Mouse (Mus musculus): Measurements from ENCODE around the gene Abcb9. TPM values are rescaled to one million over a fixed set of nuclear protein-coding genes. Genes with fewer than 3 reads are reported as not detected.

Gene Abcb9
- polyA plus RNA-seq, 1 experiment = 7.0 TPM

DNA sequence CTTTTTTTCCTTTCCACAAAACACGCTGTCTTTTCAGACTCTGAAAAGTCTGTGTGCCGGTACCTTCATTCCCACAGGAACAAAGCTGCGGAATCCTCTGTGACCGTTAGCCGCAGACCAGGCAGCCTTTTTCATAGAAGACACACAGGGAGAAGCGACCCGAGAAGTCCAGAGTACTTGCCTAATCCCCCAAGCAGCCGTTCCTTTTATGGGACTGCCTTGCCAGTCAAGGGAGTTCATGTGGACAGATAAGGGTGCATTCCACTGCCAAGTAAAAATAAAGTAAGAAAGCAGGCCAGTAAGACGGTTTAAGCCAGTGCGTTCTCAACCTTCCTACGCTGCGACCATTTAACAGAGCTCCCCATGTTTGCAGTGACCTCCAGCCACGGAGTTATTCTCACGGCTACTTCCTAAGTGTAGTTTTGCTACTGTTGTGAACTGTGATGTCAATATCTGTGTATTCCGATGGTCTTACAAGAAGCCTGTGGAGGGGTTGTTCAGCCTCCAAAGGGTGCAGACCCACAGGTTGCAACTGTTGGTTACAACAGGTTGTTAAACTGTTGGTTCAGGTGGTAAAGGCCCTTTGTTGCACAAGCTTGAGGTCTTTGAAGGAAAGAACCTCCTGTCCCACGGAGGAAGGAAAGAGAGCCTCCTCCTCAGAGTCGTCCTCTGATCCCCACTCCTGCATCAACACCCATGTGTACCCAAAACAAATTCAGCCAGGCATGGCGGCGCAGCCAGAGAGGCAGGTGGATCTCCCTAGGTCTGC lies 67.7 kb downstream of the Abcb9 start:
- TF ChIP-seq CTCF (IDR thresholded peaks at IDR 0.05; ENCODE audit: extremely low read depth, insufficient read depth, insufficient read length, insufficient replicate concordance) (no peak), POLR2A (IDR thresholded peaks at IDR 0.05; ENCODE audit: low read depth, low read length) (no peak)
- Histone ChIP-seq H3K4me3 (ENCODE audit: extremely low read depth, insufficient read depth, insufficient read length) (no peak overlapping the region), H3K36me3 (ENCODE audit: control insufficient read depth, insufficient read depth, low read length) (no peaks in the 10 kb centered on the region), H3K27ac (ENCODE audit: insufficient read depth, low read length) (peak overlapping the region; percentile 49), H3K27me3 (ENCODE audit: control insufficient read depth, insufficient read depth, low read length) (no peaks in the 10 kb centered on the region), H3K4me1 (ENCODE audit: control insufficient read depth, insufficient read depth, insufficient read length) (peaks cover 32% of the 10 kb centered on the region)
- no peak for DNase-seq (ENCODE audit: low read depth in 1 of 2, low spot score in 2 of 2)
- WGBS = 70% methylated on average over 19 of the region's 19 CpGs

- 88% methylated on average over 5 of the region's 5 CpGs for WGBS
- no peaks in the 10 kb centered on the region for H3K36me3 ChIP-seq (ENCODE audit: control insufficient read depth, insufficient read depth, low read length)
- no peak overlapping the region for H3K4me3 ChIP-seq (ENCODE audit: extremely low read depth, insufficient read depth, insufficient read length)
- TF ChIP-seq CTCF (IDR thresholded peaks at IDR 0.05; ENCODE audit: extremely low read depth, insufficient read depth, insufficient read length, insufficient replicate concordance) (no peak), POLR2A (IDR thresholded peaks at IDR 0.05; ENCODE audit: low read depth, low read length) (no peak)
- DNase-seq (ENCODE audit: low read depth in 1 of 2, low spot score in 2 of 2) = no peak
- no peak overlapping the region for H3K27ac ChIP-seq (ENCODE audit: insufficient read depth, low read length)
- no peaks in the 10 kb centered on the region for H3K27me3 ChIP-seq (ENCODE audit: control insufficient read depth, insufficient read depth, low read length)
- peaks cover 38% of the 10 kb centered on the region for H3K4me1 ChIP-seq (ENCODE audit: control insufficient read depth, insufficient read depth, insufficient read length)
Measured at GRCm38 (mm10) chr5:124026568-124026967, 69.0 kb downstream of the Abcb9 start.

DNA sequence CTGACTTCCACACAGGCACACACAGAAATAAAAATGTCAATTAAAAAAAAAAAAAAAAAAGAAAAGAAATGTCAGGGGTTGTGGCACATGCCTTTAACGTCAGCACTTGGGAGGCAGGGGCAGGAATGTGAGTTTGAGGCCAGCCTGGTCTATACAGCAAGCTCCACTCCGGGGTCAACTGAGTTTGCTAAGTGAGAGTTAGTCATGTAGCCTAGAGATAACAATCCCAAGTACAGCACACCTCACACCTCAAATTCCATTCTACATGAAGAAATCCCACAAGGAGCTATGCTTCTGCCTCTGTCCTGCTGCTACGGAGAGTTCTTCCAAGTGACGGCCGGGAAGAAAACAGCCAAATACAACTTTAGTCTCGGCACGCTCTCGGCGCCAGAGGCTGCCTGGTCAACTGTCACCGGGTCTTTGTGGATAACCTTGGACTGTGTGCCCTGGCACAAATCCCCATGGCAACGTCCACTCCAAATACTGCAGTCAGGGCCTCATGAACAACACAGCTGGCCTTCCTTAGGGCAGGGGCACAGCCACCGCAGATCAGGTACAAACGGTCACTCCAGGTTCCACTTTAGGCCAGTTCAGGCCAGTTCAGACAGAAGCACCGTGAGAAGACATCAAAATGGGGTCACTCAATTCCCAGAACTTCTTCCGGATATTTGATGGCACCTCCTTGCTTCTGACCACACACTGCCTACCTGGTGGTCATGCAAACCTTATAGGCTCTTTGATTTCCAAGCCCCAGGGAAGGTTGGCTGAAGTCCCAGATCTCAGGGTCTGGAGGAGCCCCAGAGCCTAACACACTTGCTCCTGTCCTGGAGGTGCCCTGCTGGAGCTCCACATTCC lies 69.8 kb downstream of the Abcb9 start:
- Histone ChIP-seq H3K4me1 (ENCODE audit: control insufficient read depth, insufficient read depth, insufficient read length) (peaks cover 45% of the 10 kb centered on the region), H3K36me3 (ENCODE audit: control insufficient read depth, insufficient read depth, low read length) (no peaks in the 10 kb centered on the region), H3K27me3 (ENCODE audit: control insufficient read depth, insufficient read depth, low read length) (no peaks in the 10 kb centered on the region), H3K4me3 (ENCODE audit: extremely low read depth, insufficient read depth, insufficient read length) (no peak overlapping the region), H3K27ac (ENCODE audit: insufficient read depth, low read length) (peak overlapping the region; percentile 66; the same call in 1 of the 2 replicates)
- WGBS = 90% methylated on average over 15 of the region's 15 CpGs
- DNase-seq (ENCODE audit: low read depth in 1 of 2, low spot score in 2 of 2) = no peak
- TF ChIP-seq POLR2A (IDR thresholded peaks at IDR 0.05; ENCODE audit: low read depth, low read length) (no peak), CTCF (IDR thresholded peaks at IDR 0.05; ENCODE audit: extremely low read depth, insufficient read depth, insufficient read length, insufficient replicate concordance) (no peak)

GRCm38 (mm10) chr5:124025146-124025545 lies 70.5 kb downstream of the Abcb9 start:
- peak overlapping the region; percentile 66 for H3K27ac ChIP-seq (ENCODE audit: insufficient read depth, low read length)
- WGBS = 18% methylated on average over 9 of the region's 9 CpGs
- no peaks in the 10 kb centered on the region for H3K27me3 ChIP-seq (ENCODE audit: control insufficient read depth, insufficient read depth, low read length)
- no peak overlapping the region for H3K4me3 ChIP-seq (ENCODE audit: extremely low read depth, insufficient read depth, insufficient read length)
- no peak for DNase-seq (ENCODE audit: low read depth in 1 of 2, low spot score in 2 of 2)
- H3K4me1 ChIP-seq (ENCODE audit: control insufficient read depth, insufficient read depth, insufficient read length) = peaks cover 50% of the 10 kb centered on the region
- TF ChIP-seq POLR2A (IDR thresholded peaks at IDR 0.05; ENCODE audit: low read depth, low read length) (no peak), CTCF (IDR thresholded peaks at IDR 0.05; ENCODE audit: extremely low read depth, insufficient read depth, insufficient read length, insufficient replicate concordance) (no peak)
- H3K36me3 ChIP-seq (ENCODE audit: control insufficient read depth, insufficient read depth, low read length) = no peaks in the 10 kb centered on the region

DNA sequence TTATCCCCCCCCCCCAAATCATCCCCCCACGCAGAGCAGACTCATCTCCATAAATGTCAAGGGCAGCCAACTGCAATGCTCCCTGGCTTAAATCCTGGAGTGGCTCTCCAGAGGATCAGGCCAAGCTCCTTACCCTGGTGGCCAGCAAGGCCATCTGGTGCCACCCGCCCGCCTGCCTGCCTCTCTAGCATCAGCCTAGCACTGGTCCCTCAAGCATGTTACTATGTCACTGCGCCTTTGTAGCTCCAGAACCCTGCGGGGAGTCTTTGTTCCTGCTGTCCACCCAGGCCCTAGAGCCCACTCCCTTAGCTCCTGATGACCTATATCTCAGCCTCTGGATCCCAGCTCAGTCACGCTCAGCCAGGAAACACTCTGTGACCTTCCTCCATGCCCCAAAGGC lies 70.9 kb downstream of the Abcb9 start:
- 82% methylated on average over 6 of the region's 6 CpGs for WGBS
- peaks cover 54% of the 10 kb centered on the region for H3K4me1 ChIP-seq (ENCODE audit: control insufficient read depth, insufficient read depth, insufficient read length)
- H3K4me3 ChIP-seq (ENCODE audit: extremely low read depth, insufficient read depth, insufficient read length) = no peak overlapping the region
- no peaks in the 10 kb centered on the region for H3K36me3 ChIP-seq (ENCODE audit: control insufficient read depth, insufficient read depth, low read length)
- no peak for DNase-seq (ENCODE audit: low read depth in 1 of 2, low spot score in 2 of 2)
- H3K27me3 ChIP-seq (ENCODE audit: control insufficient read depth, insufficient read depth, low read length) = no peaks in the 10 kb centered on the region
- H3K27ac ChIP-seq (ENCODE audit: insufficient read depth, low read length) = peak overlapping the region; percentile 66
- TF ChIP-seq POLR2A (IDR thresholded peaks at IDR 0.05; ENCODE audit: low read depth, low read length) (no peak), CTCF (IDR thresholded peaks at IDR 0.05; ENCODE audit: extremely low read depth, insufficient read depth, insufficient read length, insufficient replicate concordance) (no peak)

DNA sequence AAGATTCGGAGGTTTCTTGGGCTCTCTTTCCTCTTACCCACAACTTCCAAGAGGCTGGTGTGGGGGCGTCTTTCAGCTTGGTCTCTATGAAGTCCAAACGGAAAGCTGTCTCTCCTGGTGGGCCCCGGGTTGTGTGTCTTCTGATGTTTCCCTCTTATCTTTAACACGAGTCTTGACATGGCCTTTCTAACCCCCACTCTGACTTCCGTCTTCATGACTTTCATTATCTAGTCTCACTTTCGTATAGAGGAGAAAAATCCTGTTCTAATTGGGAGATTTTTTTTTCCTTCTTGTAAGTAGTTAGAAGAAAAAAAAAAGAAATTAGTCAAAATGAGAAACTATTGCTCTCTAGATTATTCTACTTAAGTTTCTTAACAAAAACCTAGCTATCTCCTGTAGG lies 73.2 kb downstream of the Abcb9 start:
- Histone ChIP-seq H3K27me3 (ENCODE audit: control insufficient read depth, insufficient read depth, low read length) (no peaks in the 10 kb centered on the region), H3K4me3 (ENCODE audit: extremely low read depth, insufficient read depth, insufficient read length) (peak overlapping the region; percentile 17; the same call in 1 of the 2 replicates), H3K36me3 (ENCODE audit: control insufficient read depth, insufficient read depth, low read length) (no peaks in the 10 kb centered on the region), H3K4me1 (ENCODE audit: control insufficient read depth, insufficient read depth, insufficient read length) (peaks cover 74% of the 10 kb centered on the region), H3K27ac (ENCODE audit: insufficient read depth, low read length) (peak overlapping the region; percentile 87)
- no peak for TF ChIP-seq POLR2A (IDR thresholded peaks at IDR 0.05; ENCODE audit: low read depth, low read length)
- no peak for TF ChIP-seq CTCF (IDR thresholded peaks at IDR 0.05; ENCODE audit: extremely low read depth, insufficient read depth, insufficient read length, insufficient replicate concordance)
- 3% methylated on average over 7 of the region's 7 CpGs for WGBS
- no peak for DNase-seq (ENCODE audit: low read depth in 1 of 2, low spot score in 2 of 2)
